In the genomic region with DNA sequence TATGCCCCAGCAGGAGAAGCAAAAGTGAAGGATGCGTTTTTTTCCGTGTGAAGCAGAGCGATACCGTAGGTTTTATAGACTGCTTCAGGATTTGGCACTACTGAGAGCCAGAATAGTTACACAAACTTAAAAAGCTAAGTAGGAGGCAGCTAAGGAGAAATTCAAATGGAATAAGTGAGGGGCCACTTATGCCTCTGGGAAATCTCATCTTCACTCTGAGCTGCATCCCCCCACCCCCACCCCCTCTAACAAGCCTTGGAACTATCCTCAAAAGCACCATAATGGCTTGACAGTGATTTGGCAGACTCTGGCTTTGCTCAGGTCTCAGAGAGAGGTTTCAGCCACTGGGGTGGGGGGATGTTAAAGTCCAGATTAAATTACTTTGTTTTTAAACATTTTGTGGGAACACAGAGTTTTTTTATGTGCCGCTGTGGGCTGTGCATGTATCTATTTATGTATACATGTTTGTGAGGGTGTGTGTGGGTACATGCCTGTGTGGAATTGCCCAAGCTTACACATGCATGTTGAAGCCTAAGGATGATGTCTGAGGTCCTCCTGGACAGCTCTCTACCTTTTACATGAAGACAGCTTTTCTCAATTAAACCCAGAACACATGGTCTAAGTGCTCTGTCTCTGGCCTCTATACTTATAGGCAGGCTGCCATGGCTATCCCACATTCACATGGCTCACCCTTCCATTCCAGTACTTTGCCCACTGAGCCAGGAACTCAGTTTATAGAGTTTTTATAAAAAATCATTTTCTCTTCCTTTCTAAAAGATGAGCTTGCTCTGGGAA, we compare ENCODE assay signal across 15 mouse cellular contexts.
DNase-seq lines count a peak whose midpoint lies in the region; ATAC-seq and TF ChIP-seq lines count a peak whose summit lies in the region.
"Had no signal": no experiment of that assay in that cellular context is flagged by ENCODE, and none has a peak within 500 bp of the region (broad histone marks: within the 10 kb centered on the region; RNA-seq: fewer than 3 reads in every experiment).

No protein-coding gene starts in this region.

- no peaks in the 10 kb centered on the region for H3K4me1 ChIP-seq in embryonic facial prominence, embryonic 11.5 days (ENCODE audit: control insufficient read depth, insufficient read depth, low read length)
- H3K4me1 ChIP-seq in embryonic facial prominence, embryonic 10.5 days, result peaks cover 4% of the 10 kb centered on the region; the same call in 1 of the 2 replicates
- no peaks in the 10 kb centered on the region for H3K4me1 ChIP-seq in hindbrain, postnatal 0 days (ENCODE audit: insufficient read depth, low read length)
- H3K4me1 ChIP-seq in hindbrain, embryonic 10.5 days (replicated peaks), result no peaks in the 10 kb centered on the region
- no peaks in the 10 kb centered on the region for H3K4me1 ChIP-seq in stomach, embryonic 14.5 days (ENCODE audit: control insufficient read depth, insufficient read depth, low read length)
- no peaks in the 10 kb centered on the region for H3K4me1 ChIP-seq in stomach, postnatal 0 days (replicated peaks; ENCODE audit: control insufficient read depth, insufficient read depth)
- H3K4me1 ChIP-seq in liver, embryonic 12.5 days, result no peaks in the 10 kb centered on the region
- H3K4me1 ChIP-seq: heart, embryonic 15.5 days; liver, embryonic 13.5 days; neural tube, embryonic 13.5 days had no signal

- no peak overlapping the region for H3K4me3 ChIP-seq in embryonic facial prominence, embryonic 11.5 days (ENCODE audit: low read depth, low read length)
- H3K4me3 ChIP-seq in embryonic facial prominence, embryonic 10.5 days, result no peak overlapping the region
- no peak overlapping the region; the same call in 1 of the 2 replicates for H3K4me3 ChIP-seq in hindbrain, postnatal 0 days (ENCODE audit: low read length)
- no peak overlapping the region for H3K4me3 ChIP-seq in hindbrain, embryonic 10.5 days
- H3K4me3 ChIP-seq in stomach, embryonic 14.5 days (ENCODE audit: low read depth, low read length), result no peak overlapping the region
- no peak overlapping the region for H3K4me3 ChIP-seq in stomach, postnatal 0 days (ENCODE audit: low read depth, low read length)
- no peak overlapping the region for H3K4me3 ChIP-seq in liver, embryonic 12.5 days
- H3K4me3 ChIP-seq: heart, embryonic 15.5 days; liver, embryonic 13.5 days; neural tube, embryonic 13.5 days had no signal

- no peak overlapping the region for H3K27ac ChIP-seq in embryonic facial prominence, embryonic 11.5 days (replicated peaks; ENCODE audit: low read depth, low read length)
- H3K27ac ChIP-seq in embryonic facial prominence, embryonic 10.5 days (replicated peaks), result no peak overlapping the region
- no peak overlapping the region for H3K27ac ChIP-seq in hindbrain, postnatal 0 days
- no peak overlapping the region for H3K27ac ChIP-seq in hindbrain, embryonic 10.5 days
- no peak overlapping the region for H3K27ac ChIP-seq in stomach, embryonic 14.5 days (ENCODE audit: low read length)
- H3K27ac ChIP-seq in stomach, postnatal 0 days (replicated peaks), result no peak overlapping the region
- H3K27ac ChIP-seq in liver, embryonic 12.5 days, result no peak overlapping the region
- H3K27ac ChIP-seq: heart, embryonic 15.5 days; liver, embryonic 13.5 days; neural tube, embryonic 13.5 days had no signal

- peak; percentile 18; the same call in 1 of the 2 replicates for ATAC-seq in embryonic facial prominence, embryonic 11.5 days (replicated peaks; ENCODE audit: insufficient number of reproducible peaks, low FRiP score, low TSS enrichment, low read depth)
- peak; percentile 58; the same call in 1 of the 2 replicates for ATAC-seq in hindbrain, postnatal 0 days
- peak; percentile 65; the same call in 1 of the 2 replicates for ATAC-seq in stomach, embryonic 14.5 days (ENCODE audit: insufficient number of reproducible peaks, insufficient read depth, low FRiP score, low read depth)
- no peak for ATAC-seq in stomach, postnatal 0 days (ENCODE audit: low FRiP score, low TSS enrichment)
- no peak for ATAC-seq in liver, embryonic 12.5 days
- ATAC-seq: lung, postnatal 0 days had no signal

- 88% methylated on average over 5 of the region's 5 CpGs for WGBS in embryonic facial prominence, embryonic 11.5 days
- 88% methylated on average over 5 of the region's 5 CpGs for WGBS in embryonic facial prominence, embryonic 10.5 days
- WGBS in hindbrain, postnatal 0 days, result 48% methylated on average over 5 of the region's 5 CpGs
- 92% methylated on average over 5 of the region's 5 CpGs for WGBS in hindbrain, embryonic 10.5 days
- whole genome bisulfite sequencing in stomach, embryonic 14.5 days, result 54% methylated on average over 5 of the region's 5 CpGs
- WGBS in stomach, postnatal 0 days, result 62% methylated on average over 5 of the region's 5 CpGs
- WGBS in liver, embryonic 12.5 days (ENCODE audit: insufficient replicate concordance), result 81% methylated on average over 5 of the region's 5 CpGs

- TF ChIP-seq EP300 in stomach, postnatal 0 days (optimal IDR thresholded peaks at IDR 0.05), result no peak

- no peak for TF ChIP-seq CTCF in hindbrain, postnatal 0 days (IDR thresholded peaks at IDR 0.05; ENCODE audit: low read depth)
- TF ChIP-seq CTCF in stomach, postnatal 0 days (IDR thresholded peaks at IDR 0.05; ENCODE audit: low read depth), result no peak

- no peaks in the 10 kb centered on the region for H3K36me3 ChIP-seq in embryonic facial prominence, embryonic 11.5 days (replicated peaks; ENCODE audit: control insufficient read depth, insufficient read depth, low read depth, low read length)
- H3K36me3 ChIP-seq in embryonic facial prominence, embryonic 10.5 days (replicated peaks), result no peaks in the 10 kb centered on the region
- no peaks in the 10 kb centered on the region for H3K36me3 ChIP-seq in hindbrain, postnatal 0 days (ENCODE audit: insufficient read depth, low read length)
- no peaks in the 10 kb centered on the region for H3K36me3 ChIP-seq in hindbrain, embryonic 10.5 days
- H3K36me3 ChIP-seq in stomach, embryonic 14.5 days (ENCODE audit: control insufficient read depth, insufficient read depth, low read length), result no peaks in the 10 kb centered on the region
- no peaks in the 10 kb centered on the region for H3K36me3 ChIP-seq in stomach, postnatal 0 days (ENCODE audit: control insufficient read depth, insufficient read depth, low read length)
- no peaks in the 10 kb centered on the region for H3K36me3 ChIP-seq in liver, embryonic 12.5 days
- H3K36me3 ChIP-seq: heart, embryonic 15.5 days; liver, embryonic 13.5 days; neural tube, embryonic 13.5 days had no signal

- DNase-seq in embryonic facial prominence, embryonic 11.5 days (ENCODE audit: low spot score), result no peak
- DNase-seq in embryonic facial prominence, embryonic 10.5 days (ENCODE audit: low spot score), result no peak
- peak; percentile 48 for DNase-seq in hindbrain, postnatal 0 days (ENCODE audit: low spot score)
- no peak for DNase-seq in hindbrain, embryonic 10.5 days (ENCODE audit: low spot score)
- DNase-seq in stomach, postnatal 0 days (ENCODE audit: low spot score), result no peak
- DNase-seq in urinary bladder, postnatal 10 days (ENCODE audit: low spot score), result no peak
- DNase-seq: cerebellum, postnatal 25 days; heart, adult 18-20 months; liver, embryonic 13.5 days; thymus, postnatal 4 days had no signal

- H3K9ac ChIP-seq in embryonic facial prominence, embryonic 11.5 days (replicated peaks; ENCODE audit: low read length), result no peak overlapping the region
- H3K9ac ChIP-seq in hindbrain, postnatal 0 days (replicated peaks; ENCODE audit: low read length), result no peak overlapping the region
- H3K9ac ChIP-seq in stomach, embryonic 14.5 days (replicated peaks; ENCODE audit: low read depth, low read length), result no peak overlapping the region
- no peak overlapping the region for H3K9ac ChIP-seq in stomach, postnatal 0 days (ENCODE audit: low read length)
- H3K9ac ChIP-seq in liver, embryonic 12.5 days, result no peak overlapping the region
- H3K9ac ChIP-seq: heart, embryonic 15.5 days; liver, embryonic 13.5 days; neural tube, embryonic 13.5 days had no signal

- no peaks in the 10 kb centered on the region for H3K9me3 ChIP-seq in embryonic facial prominence, embryonic 11.5 days (replicated peaks; ENCODE audit: control insufficient read depth, low read length)
- no peaks in the 10 kb centered on the region for H3K9me3 ChIP-seq in embryonic facial prominence, embryonic 10.5 days
- H3K9me3 ChIP-seq in hindbrain, postnatal 0 days (ENCODE audit: low read length), result no peaks in the 10 kb centered on the region
- H3K9me3 ChIP-seq in hindbrain, embryonic 10.5 days, result no peaks in the 10 kb centered on the region
- H3K9me3 ChIP-seq in stomach, embryonic 14.5 days (ENCODE audit: control insufficient read depth, low read depth, low read length), result no peaks in the 10 kb centered on the region
- H3K9me3 ChIP-seq in stomach, postnatal 0 days (ENCODE audit: control insufficient read depth, low read length), result no peaks in the 10 kb centered on the region
- no peaks in the 10 kb centered on the region; the same call in 1 of the 2 replicates for H3K9me3 ChIP-seq in liver, embryonic 12.5 days (replicated peaks)
- H3K9me3 ChIP-seq: heart, embryonic 15.5 days; liver, embryonic 13.5 days; neural tube, embryonic 13.5 days had no signal

- H3K4me2 ChIP-seq in embryonic facial prominence, embryonic 11.5 days (ENCODE audit: low read depth, low read length), result no peak overlapping the region
- peak overlapping the region; percentile 33; the same call in 1 of the 2 replicates for H3K4me2 ChIP-seq in hindbrain, postnatal 0 days (ENCODE audit: low read depth, low read length)
- no peak overlapping the region for H3K4me2 ChIP-seq in stomach, embryonic 14.5 days (replicated peaks; ENCODE audit: low read depth, low read length)
- H3K4me2 ChIP-seq in stomach, postnatal 0 days (replicated peaks; ENCODE audit: low read depth), result no peak overlapping the region
- no peak overlapping the region for H3K4me2 ChIP-seq in liver, embryonic 12.5 days
- H3K4me2 ChIP-seq: heart, embryonic 15.5 days; liver, embryonic 13.5 days; neural tube, embryonic 13.5 days had no signal

- H3K27me3 ChIP-seq in embryonic facial prominence, embryonic 11.5 days (ENCODE audit: control insufficient read depth, insufficient read depth, low read length), result no peaks in the 10 kb centered on the region
- no peaks in the 10 kb centered on the region for H3K27me3 ChIP-seq in embryonic facial prominence, embryonic 10.5 days (replicated peaks; ENCODE audit: low read depth, poor library complexity, severe bottlenecking)
- no peaks in the 10 kb centered on the region for H3K27me3 ChIP-seq in hindbrain, postnatal 0 days (ENCODE audit: insufficient read depth, low read length)
- no peaks in the 10 kb centered on the region for H3K27me3 ChIP-seq in hindbrain, embryonic 10.5 days (ENCODE audit: insufficient read depth, poor library complexity, severe bottlenecking)
- H3K27me3 ChIP-seq in stomach, embryonic 14.5 days (ENCODE audit: control insufficient read depth, insufficient read depth, low read length), result no peaks in the 10 kb centered on the region
- H3K27me3 ChIP-seq in stomach, postnatal 0 days (ENCODE audit: control insufficient read depth, insufficient read depth, low read length), result no peaks in the 10 kb centered on the region
- H3K27me3 ChIP-seq in liver, embryonic 12.5 days (replicated peaks), result no peaks in the 10 kb centered on the region
- H3K27me3 ChIP-seq: heart, embryonic 15.5 days; liver, embryonic 13.5 days; neural tube, embryonic 13.5 days had no signal

Comparison
In these comparisons a context has a peak if more than half of its experiments do, and no peak if none do; other contexts are left out.
1. ATAC-seq: peak in embryonic facial prominence, embryonic 11.5 days (single experiment), hindbrain, postnatal 0 days (single experiment) and stomach, embryonic 14.5 days (single experiment); none in stomach, postnatal 0 days (single experiment) and liver, embryonic 12.5 days (single experiment).